Mouse (Mus musculus): Measurements from ENCODE around the gene 6430548M08Rik. TPM values are rescaled to one million over a fixed set of nuclear protein-coding genes. Genes with fewer than 3 reads are reported as not detected.

The 6430548M08Rik gene
- total RNA-seq, 2 experiments from 2014 or later: 15.1 to 19.3 TPM

DNA sequence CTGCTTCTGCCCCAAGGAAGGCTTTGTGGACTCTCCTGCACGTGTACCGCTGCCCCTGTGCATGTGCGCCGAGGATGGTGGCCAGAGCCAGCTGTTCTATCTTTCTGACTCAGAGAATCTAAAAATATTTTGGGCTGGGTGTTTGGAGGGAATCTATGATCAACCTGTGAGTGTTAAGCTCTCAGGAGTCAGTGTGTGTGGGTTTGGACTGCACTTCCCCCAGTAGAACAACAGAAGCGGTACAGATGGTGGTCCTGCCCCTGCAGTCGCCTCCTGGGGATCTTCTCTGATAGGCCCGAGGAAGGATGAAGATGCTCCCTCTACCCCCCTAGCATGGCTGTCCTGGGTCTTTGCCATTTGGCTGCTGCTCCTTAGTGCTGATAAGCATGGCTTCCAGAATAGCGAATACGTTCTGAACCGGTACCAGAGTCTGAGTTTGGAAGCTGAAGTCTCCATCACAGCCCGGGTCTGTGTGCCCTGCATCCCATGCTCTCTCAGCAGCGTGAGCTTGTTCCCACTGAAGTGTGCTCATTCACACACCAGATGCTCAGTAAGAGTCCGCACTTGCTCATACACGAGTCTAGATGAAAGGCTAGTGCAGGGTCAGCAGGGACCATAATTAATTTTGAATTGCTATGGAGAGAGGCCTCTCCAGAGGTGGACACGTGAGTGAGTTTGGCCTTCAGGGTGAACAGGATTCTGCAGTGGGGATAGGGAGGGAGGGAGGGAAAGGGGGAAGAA lies 30.1 kb downstream of the 6430548M08Rik start:
- peak; percentile 38 to 49 for DNase-seq

DNA sequence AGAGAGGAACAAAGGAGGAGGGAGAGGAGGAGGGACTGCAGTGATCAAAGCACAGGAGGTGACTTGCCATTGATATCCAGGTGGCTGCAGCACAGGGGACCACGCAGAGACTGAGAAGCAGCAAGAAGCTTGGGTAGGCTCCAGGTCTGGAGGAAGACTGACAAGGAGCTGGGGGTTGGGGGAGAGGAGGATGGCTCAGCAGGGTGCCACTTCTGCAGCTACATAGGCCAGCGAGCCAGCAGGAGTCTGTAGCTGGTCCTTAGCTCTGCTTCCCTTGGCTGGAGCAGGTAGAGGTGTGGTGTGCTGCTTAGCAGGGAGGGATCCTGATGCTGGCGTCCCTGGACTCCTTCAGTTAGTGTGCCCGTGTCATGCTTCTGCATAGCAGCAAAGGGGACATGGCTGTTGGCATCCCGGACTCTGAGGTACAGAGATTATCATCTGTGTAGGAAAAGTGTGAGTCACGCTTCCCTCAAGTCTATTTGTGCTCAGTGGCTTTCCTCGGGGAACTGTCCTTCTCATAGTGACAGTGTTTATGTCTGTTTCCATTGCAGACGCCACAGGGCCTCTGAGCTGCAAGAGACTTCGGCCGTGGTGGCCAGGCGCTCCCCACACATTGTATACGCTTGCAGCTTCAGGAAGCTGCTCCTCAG lies 30.8 kb downstream of the 6430548M08Rik start:
- no peak for DNase-seq

DNA sequence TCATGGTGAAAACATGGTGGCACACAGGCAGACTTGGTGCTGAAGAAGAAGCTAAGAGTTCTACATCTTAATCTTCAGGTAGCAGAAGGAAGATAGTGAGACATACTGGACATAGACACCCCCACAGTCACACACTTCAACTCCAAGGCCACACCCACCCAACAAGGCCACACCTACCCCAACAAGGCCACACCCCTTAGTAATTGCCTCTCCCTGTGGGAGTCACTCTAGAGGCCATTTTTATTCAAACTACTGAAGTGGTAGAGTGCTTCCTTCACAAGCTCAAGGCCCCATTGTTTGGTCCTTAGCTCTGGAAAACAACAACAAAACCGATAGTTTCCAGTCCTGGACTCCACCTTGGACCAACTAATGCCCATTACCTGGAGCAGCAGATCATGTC lies 32.1 kb downstream of the 6430548M08Rik start:
- DNase-seq: no peak

DNA sequence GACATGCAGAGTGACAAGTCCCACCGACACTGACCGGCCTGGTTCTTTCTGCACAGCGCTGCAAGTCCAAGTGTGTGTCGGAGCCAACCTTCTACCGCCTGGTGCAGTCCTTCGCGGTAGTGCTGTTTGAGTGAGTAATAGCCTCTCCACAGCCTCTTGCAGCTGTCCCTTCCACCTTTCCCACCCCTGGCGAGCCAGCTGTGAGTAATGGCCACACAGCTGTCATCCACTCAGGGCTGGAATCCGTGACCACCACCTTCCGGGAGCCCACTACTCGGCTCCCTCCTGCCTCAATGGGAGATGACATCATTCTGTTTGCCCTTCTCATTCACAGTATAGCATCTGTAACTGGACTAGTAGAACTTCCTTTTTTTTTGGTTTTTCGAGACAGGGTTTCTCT lies 36.1 kb downstream of the 6430548M08Rik start:
- no peak for DNase-seq

GRCm38 (mm10) chr8:120151151-120151550 lies 37.2 kb downstream of the 6430548M08Rik start:
- no peak for DNase-seq

DNA sequence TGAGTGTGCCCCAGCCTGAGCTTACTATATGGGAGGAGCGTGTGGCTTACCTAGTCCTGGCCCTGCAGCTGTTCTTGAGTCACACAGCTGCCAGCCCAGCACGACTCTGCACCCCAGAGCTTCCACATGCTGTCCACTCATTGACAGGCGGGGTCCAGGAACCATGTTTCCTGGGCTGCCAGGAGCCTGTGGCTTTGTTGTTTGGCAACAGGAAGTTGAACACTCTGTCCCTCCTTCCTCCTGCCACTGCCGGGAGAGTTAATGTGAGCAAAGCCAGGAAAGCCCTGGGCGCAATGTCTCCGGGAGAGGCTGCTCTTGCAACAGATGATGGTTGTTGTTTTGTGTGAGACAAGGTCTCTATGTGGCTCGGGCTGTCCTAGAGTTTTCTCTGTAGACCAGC lies 38.7 kb downstream of the 6430548M08Rik start:
- peak in 1 of 2 experiments; percentile 19 for DNase-seq

DNA sequence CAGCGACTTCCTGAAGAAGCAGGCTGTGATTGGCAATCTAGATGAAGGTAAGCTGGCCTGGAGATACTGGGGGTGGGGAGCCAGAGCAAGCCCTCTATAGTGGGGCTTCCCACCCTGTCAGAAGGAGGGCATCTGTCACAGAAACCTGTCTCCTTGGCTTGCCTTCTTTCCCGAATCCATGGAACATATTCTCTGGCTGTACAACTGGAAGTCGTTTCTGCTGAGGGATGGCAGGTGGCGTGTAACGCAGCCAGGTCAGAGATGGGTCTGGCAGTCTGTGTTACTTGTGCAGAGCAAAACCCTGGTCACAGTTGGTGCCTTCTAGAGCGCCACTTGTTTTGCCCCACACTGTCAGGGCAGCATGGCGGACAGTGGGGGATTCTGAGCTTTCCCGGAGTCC lies 46.4 kb downstream of the 6430548M08Rik start:
- DNase-seq: no peak

DNA sequence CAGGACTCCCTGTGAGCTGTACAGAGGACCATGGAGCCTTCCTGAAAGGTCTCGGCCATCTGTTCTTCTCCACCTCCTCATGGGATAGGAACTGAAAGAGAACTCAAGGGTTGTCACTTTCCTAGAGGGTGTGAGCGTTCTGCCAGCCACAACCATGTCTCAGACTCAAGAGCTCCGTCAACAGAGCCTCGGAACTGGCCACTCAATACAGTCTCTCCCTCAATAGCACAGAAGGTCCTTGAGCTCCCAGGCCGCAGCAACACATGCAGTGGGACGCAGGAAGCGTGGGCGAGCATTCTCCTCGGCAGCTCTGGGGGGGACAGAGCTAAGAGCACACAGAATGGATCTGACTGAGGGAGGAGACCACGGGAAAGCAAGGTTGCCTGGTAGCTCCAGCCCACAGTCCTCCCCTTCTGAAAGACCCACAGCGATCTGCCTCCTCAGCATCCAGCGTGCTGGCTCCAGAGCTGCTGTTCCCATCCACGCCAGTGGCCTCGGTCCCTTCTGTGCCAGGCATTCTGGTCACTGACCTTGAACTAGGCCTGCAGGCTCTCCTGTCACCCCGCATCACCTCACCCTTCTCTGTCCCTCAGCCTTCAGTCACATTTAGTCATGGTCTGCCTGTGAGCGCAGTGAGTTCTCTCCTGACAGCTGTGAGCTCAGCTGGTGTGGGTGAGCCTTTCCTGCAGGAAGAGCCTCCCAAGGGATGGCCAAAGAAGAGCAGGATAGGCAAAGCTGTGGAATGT lies 47.9 kb downstream of the 6430548M08Rik start:
- no peak for DNase-seq

DNA sequence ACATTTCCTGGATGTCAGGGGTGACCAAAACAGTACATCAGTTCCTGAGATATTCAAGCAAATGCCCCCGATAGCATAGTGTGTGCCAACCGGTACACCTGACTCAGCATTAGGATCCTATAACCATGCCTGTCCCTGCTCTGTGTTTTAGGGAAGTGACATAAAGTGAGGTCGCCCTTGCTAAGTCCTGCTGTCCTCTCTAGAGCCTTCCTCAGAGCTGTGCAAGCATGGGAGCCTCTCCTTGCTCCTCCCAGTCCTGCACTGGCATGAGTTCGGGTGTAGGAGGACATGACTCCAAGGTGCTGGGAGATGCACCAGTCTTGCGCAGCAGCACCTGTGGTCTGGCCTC lies 48.4 kb downstream of the 6430548M08Rik start:
- no peak for DNase-seq

DNA sequence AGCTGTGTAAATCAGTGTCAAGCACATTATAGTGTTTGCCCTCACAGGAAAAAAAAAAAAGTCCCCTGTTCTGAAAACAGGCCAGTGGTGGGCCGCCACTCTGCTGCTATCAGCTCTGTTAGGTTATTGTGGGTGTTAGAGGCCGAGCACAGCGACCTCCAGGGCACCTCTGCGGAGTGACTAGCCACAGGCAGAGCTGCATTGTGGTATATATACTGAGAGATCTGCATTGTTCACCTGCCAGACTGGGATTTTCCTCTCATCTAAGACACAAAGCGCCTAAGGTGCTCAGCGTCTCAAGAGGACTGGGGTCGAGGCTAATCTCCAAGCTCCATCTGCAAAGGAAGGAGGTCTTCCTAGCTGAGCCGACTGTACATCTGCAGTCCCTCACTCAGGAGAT lies 49.4 kb downstream of the 6430548M08Rik start:
- DNase-seq: no peak

DNA sequence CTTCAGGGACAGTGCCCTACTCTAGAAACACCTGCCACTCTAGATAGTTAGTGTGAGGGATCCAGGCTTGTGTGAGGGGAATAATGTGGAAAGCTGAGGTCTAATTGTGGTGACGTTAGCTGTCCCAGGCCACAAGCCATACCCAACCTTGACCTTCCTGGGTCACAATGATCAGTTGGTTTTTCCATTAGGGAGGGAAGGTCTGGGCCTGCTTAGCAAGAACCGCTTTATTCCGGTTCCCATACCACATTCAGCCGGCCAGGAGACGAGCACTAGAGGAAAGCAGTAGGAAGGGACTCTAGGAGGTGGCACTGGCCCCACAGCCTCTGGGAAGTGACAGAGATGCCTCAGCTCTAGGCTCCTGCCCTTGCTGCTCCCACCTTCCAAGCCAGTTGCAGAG lies 50.1 kb downstream of the 6430548M08Rik start:
- no peak for DNase-seq

GRCm38 (mm10) chr8:120167136-120167535 lies 53.2 kb downstream of the 6430548M08Rik start:
- no peak for DNase-seq

DNA sequence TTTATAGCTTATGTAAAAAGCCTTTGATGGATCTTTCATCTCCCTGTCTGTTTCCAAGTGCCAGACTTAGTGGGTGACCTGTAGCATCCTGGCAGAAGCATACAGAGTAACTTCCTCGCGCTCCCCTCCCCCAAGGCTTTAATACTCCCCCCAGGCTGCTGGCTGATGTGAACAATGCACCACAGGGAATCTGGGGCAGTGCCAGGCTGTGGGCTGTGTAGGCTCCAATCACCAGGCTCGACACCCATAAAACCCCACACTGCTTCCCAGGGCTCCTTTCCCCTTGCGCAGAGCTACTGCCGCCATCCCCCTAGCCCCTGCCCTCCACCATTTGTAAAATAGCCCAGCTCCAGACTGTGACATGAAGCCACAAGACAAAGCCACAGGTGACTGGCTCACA lies 53.9 kb downstream of the 6430548M08Rik start:
- no peak for DNase-seq

DNA sequence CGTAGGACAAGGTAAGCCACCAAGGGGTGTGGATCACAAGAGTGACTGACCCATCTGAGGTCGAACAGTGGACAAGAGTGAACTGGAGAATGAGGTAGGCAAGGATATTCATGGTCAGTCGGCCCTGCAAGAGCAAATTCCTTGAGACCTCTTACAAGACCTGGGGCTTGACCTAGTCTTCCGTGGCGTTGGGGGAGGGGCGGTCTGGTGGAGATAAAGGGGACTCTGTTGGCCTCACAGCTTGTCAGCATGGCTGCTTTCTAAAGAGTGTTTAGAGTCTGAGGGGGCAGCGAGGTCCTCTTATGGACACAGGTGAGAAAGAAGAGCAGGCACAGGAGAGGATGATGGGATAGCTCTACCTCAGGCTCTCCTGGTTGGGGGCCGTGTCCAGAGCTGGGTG lies 55.2 kb downstream of the 6430548M08Rik start:
- DNase-seq: no peak

- no peak for DNase-seq
Measured at GRCm38 (mm10) chr8:120173195-120173594, 59.2 kb downstream of the 6430548M08Rik start.

GRCm38 (mm10) chr8:120174606-120175005 lies 60.7 kb downstream of the 6430548M08Rik start:
- no peak for DNase-seq

GRCm38 (mm10) chr8:120176605-120177004 lies 62.7 kb downstream of the 6430548M08Rik start:
- no peak for DNase-seq

- peak in 1 of 2 experiments; percentile 41 for DNase-seq
Measured at GRCm38 (mm10) chr8:120177318-120178123, 63.6 kb downstream of the 6430548M08Rik start, which contains the start of gene Fam92b. Gene Fam92b, minus strand, starts transcription at chr8:120177466.

DNA sequence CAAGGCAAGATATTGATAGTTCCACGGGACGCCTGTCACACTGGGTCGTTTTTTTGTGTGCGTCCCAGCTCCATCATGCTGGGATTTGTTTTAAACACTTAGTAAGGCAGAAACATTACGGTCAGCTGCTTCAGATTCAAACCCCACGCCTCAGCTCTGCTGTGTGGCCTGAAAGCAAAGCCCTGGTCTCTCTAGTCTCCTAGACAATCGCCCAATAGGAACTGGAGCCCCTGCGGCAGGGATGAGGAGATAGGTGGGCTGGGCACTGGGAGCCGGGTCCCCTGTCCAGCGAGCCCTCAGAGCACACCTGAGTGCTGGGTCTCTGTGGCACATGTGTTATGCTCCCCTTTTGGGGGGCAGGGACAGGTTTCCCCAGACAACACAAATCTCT lies 64.2 kb downstream of the 6430548M08Rik start:
- DNase-seq: no peak

- DNase-seq: peak; percentile 89 to 97
Measured at GRCm38 (mm10) chr8:120179027-120179431, 65.1 kb downstream of the 6430548M08Rik start.

DNA sequence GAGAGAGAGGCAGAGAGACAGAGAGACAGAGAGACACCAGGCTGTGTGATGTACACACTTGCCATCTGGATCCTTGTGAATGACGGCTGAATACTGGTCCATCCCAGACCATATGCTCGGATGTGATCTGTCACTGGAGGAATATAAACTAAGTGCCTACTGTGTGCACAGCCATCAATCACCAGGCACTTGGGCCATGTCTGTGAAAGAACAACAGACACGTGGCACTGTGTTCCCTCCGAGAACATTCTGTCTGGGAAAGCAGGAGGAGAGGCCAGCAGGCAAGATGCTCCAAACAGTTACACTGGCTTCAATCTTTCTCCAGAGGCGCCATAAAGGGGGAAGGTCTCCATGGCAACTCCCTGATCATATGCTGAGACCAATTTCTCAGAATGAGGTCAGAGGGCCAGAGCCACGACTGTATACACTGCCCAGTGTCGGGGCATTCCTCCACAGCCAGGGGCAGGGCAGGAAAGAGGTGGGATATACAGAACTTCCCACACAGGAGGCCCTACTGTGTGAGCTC lies 66.6 kb downstream of the 6430548M08Rik start:
- DNase-seq: no peak

- DNase-seq: no peak
Measured at GRCm38 (mm10) chr8:120181274-120181673, 67.3 kb downstream of the 6430548M08Rik start.

Measured in heart, adult 18-20 months (tissue).